Mouse (Mus musculus): Measurements from ENCODE around the gene AI661453. TPM values are rescaled to one million over a fixed set of nuclear protein-coding genes. Genes with fewer than 3 reads are reported as not detected.
A peak's percentile ranks its signal among the peaks of the same experiment; 100 is the strongest.

AI661453 gene
- polyA plus RNA-seq, 1 experiment, result 13.0 TPM

- Histone ChIP-seq H3K4me3 (replicated peaks; ENCODE audit: extremely low read depth, low read depth, low read length) (no peak overlapping the region), H3K4me1 (ENCODE audit: control insufficient read depth, insufficient read depth, low read length) (peaks cover 7% of the 10 kb centered on the region)
- no peak for DNase-seq
- TF ChIP-seq CTCF (IDR thresholded peaks at IDR 0.05; ENCODE audit: insufficient read depth, low read length) (no peak), POLR2A (IDR thresholded peaks at IDR 0.05; ENCODE audit: borderline replicate concordance, extremely low read depth, low read depth, low read length) (no peak)
- WGBS, result 48% methylated on average over 9 of the region's 9 CpGs
Measured at GRCm38 (mm10) chr17:47440359-47440890, 4.0 kb downstream of the AI661453 start.

DNA sequence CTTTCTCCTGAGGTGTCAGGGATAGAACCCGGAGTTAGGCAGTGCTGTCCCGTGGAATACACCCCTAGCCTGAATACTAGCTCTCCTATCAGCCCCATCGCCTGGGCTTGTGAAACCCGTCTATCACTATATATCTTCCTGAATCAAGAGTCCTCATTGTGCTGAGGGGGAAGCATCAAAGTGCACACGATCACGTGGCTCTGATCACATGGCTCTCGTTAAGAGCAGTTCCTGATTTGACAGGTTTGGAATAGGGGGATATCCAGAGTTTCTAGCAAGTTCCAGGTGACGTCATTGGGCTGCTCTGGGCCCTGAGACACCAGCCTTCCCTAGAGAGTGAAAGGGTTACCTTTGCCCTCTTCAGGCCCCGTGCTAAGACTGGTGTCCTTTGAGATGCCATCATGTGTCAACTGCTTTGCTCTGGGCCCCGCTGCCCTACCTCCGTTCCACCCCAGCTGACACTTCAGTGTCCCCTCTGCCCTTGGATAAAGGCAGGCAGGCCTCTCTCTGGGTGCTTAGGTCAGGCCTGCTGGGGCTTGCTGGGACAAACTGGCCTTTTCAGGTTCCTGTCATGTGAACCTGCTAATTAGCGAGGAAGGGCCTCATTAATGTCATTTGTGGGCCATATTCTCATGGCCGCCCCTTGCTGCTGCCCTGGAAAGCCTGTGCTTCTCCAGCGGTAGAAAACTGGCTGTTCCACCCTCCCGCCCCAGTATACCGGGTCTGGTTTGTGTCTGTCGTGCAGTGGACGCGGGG, 5.1 kb downstream of the AI661453 start:
- WGBS, result 72% methylated on average over 19 of the region's 19 CpGs
- H3K4me1 ChIP-seq (ENCODE audit: control insufficient read depth, insufficient read depth, low read length), result peaks cover 9% of the 10 kb centered on the region
- DNase-seq, result no peak
- no peak overlapping the region for H3K4me3 ChIP-seq (replicated peaks; ENCODE audit: extremely low read depth, low read depth, low read length)
- no peak for TF ChIP-seq POLR2A (IDR thresholded peaks at IDR 0.05; ENCODE audit: borderline replicate concordance, extremely low read depth, low read depth, low read length)
- TF ChIP-seq CTCF (IDR thresholded peaks at IDR 0.05; ENCODE audit: insufficient read depth, low read length), result no peak

GRCm38 (mm10) chr17:47442271-47442670, 5.9 kb downstream of the AI661453 start:
- H3K4me1 ChIP-seq (ENCODE audit: control insufficient read depth, insufficient read depth, low read length), result peaks cover 9% of the 10 kb centered on the region
- WGBS, result 67% methylated on average over 3 of the region's 3 CpGs
- no peak for DNase-seq
- H3K4me3 ChIP-seq (replicated peaks; ENCODE audit: extremely low read depth, low read depth, low read length), result no peak overlapping the region
- TF ChIP-seq CTCF (IDR thresholded peaks at IDR 0.05; ENCODE audit: insufficient read depth, low read length) (peak; percentile 2; the same call in 1 of the 2 replicates), POLR2A (IDR thresholded peaks at IDR 0.05; ENCODE audit: borderline replicate concordance, extremely low read depth, low read depth, low read length) (no peak)

GRCm38 (mm10) chr17:47444113-47444512, 7.7 kb downstream of the AI661453 start:
- 55% methylated on average over 6 of the region's 6 CpGs for WGBS
- H3K4me1 ChIP-seq (ENCODE audit: control insufficient read depth, insufficient read depth, low read length), result peaks cover 8% of the 10 kb centered on the region

DNA sequence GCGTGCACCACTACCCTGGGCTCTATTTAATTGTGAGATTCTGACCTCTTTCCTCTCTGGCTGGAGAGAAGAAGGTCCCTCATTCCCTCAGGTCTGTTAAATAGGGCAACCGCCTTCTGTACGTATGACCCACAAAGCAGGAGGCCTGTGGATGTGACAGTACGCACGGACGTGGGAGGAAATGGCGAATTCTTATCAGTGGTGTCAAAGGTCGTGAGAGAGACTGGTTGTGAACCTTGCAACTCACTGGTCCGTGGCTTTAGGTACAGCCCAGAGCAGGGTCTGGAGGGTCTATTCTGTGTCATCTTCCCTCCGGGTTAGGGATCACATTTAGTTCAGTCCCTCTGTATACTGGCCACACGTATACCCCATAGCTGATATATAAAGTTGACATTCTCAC, 9.1 kb downstream of the AI661453 start:
- peaks cover 2% of the 10 kb centered on the region for H3K4me1 ChIP-seq (ENCODE audit: control insufficient read depth, insufficient read depth, low read length)
- DNase-seq, result no peak
- H3K4me3 ChIP-seq (replicated peaks; ENCODE audit: extremely low read depth, low read depth, low read length), result no peak overlapping the region
- WGBS, result 75% methylated on average over 11 of the region's 11 CpGs
- TF ChIP-seq CTCF (IDR thresholded peaks at IDR 0.05; ENCODE audit: insufficient read depth, low read length), result no peak
- TF ChIP-seq POLR2A (IDR thresholded peaks at IDR 0.05; ENCODE audit: borderline replicate concordance, extremely low read depth, low read depth, low read length), result no peak

More at GRCm38 (mm10) chr17:47444113-47444512, 7.7 kb downstream of the AI661453 start:
- no peak for DNase-seq
- H3K4me3 ChIP-seq (replicated peaks; ENCODE audit: extremely low read depth, low read depth, low read length), result no peak overlapping the region
- no peak for TF ChIP-seq POLR2A (IDR thresholded peaks at IDR 0.05; ENCODE audit: borderline replicate concordance, extremely low read depth, low read depth, low read length)

DNA sequence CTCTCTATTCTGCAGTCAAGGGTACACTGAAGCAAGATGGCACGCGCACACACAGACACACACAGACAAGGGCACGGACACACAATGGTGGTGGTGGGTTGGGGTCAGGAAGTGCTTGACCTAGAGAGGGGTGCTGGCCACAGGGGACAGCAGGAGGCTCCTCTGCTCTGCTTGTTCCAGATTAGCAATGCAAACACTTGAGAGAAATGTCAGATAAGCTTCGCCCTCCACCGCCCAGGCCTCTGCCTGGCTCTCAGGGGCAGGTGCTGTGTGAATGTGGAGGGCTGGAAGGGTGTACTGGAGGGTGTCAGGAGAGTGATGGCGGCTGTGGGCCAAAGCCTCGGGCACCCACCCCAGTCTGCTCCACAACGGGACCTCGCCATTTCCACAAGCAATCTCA, 9.6 kb downstream of the AI661453 start:
- H3K4me3 ChIP-seq (replicated peaks; ENCODE audit: extremely low read depth, low read depth, low read length), result no peak overlapping the region
- WGBS, result 60% methylated on average over 9 of the region's 9 CpGs
- H3K4me1 ChIP-seq (ENCODE audit: control insufficient read depth, insufficient read depth, low read length), result peaks cover 2% of the 10 kb centered on the region
- DNase-seq, result no peak
- TF ChIP-seq POLR2A (IDR thresholded peaks at IDR 0.05; ENCODE audit: borderline replicate concordance, extremely low read depth, low read depth, low read length) (no peak), CTCF (IDR thresholded peaks at IDR 0.05; ENCODE audit: insufficient read depth, low read length) (no peak)

DNA sequence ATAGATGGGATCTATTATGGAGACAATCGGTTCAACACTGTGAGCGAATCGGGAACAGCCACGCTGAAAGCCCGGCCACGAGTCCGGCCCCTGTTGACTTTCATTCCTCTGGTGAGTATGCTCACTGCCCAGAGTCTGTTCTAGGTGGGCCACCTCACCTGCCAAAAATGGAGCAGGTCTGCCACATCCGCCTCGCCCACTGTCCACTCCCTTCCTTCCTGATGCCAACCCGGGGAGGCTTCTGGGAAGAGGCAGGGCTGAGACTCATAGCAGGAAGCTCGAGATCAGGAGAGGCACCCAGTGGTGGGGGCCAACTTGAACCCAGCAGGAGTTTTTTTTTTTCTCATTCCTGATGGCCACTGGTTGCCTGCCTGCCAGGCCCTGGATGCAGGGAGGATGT, 10.1 kb downstream of the AI661453 start:
- no peak for DNase-seq
- peaks cover 2% of the 10 kb centered on the region for H3K4me1 ChIP-seq (ENCODE audit: control insufficient read depth, insufficient read depth, low read length)
- H3K4me3 ChIP-seq (replicated peaks; ENCODE audit: extremely low read depth, low read depth, low read length), result no peak overlapping the region
- TF ChIP-seq POLR2A (IDR thresholded peaks at IDR 0.05; ENCODE audit: borderline replicate concordance, extremely low read depth, low read depth, low read length) (no peak), CTCF (IDR thresholded peaks at IDR 0.05; ENCODE audit: insufficient read depth, low read length) (no peak)
- 70% methylated on average over 11 of the region's 11 CpGs for WGBS

DNA sequence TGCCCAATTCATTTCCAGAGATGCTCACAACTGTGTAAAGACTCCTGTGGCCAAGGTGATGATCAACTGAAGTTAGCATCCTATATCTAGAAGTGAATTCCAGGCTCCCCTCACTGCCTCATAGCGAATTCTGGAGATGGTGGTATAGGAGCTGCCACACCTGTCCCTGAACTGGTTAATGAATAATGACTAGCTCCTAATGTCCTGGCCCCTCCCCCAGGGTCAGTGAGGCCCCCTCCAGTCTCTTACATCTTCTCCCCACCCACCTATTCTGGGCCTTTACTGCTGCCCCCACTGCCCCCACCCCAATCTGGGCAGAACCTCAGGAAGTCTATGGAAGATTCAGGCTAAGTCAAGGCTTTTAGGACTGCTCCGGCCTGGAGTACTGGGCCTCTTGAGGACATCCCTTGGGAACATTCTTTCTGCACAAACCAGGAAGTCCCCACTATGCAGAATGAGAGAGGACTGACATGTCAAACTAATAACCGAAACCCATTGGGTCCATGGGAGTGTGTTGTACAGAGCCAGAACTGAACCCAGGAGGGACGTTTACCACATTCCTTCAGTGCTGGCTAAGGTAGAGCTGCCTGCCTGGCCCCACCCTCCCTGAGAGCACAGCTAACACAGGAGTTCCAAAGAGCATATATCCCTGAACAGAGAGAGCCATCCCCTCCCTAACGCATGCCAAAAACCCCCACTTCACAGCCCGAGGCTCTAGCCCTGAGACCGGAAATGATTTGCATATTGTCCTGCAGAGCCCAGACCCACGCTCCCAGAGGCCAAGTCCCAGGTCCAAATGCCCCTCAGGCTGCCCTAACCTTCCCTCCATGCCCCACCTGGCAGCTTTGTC, 12.3 kb downstream of the AI661453 start:
- Histone ChIP-seq H3K4me1 (ENCODE audit: control insufficient read depth, insufficient read depth, low read length) (peaks cover 2% of the 10 kb centered on the region; the same call in 1 of the 2 replicates), H3K4me3 (replicated peaks; ENCODE audit: extremely low read depth, low read depth, low read length) (no peak overlapping the region)
- WGBS, result 38% methylated on average over 8 of the region's 8 CpGs
- TF ChIP-seq POLR2A (IDR thresholded peaks at IDR 0.05; ENCODE audit: borderline replicate concordance, extremely low read depth, low read depth, low read length) (no peak), CTCF (IDR thresholded peaks at IDR 0.05; ENCODE audit: insufficient read depth, low read length) (no peak)
- DNase-seq, result no peak

DNA sequence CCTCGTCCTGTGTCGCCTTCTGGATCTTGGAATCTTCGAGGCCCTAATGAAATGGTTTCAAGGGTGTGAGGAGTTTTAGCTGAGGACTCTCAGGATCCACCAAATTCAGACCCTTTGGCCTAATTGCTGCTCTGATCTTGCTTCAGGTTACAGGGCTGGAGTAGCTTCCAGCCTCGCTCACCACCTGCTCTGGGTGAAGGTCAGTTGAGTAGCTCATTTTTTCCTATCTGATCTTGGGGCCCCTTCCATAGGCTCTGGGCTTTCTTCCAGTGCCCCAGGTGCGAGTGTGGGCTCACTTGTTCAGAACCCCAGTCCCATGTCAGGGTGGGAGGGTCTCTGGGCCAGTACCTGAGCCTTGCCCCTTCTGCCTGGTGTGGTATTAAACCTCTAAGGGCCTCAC, 13.0 kb downstream of the AI661453 start:
- 68% methylated on average over 5 of the region's 5 CpGs for WGBS
- DNase-seq, result no peak
- no peak for TF ChIP-seq CTCF (IDR thresholded peaks at IDR 0.05; ENCODE audit: insufficient read depth, low read length)
- TF ChIP-seq POLR2A (IDR thresholded peaks at IDR 0.05; ENCODE audit: borderline replicate concordance, extremely low read depth, low read depth, low read length), result no peak
- peaks cover 2% of the 10 kb centered on the region; the same call in 1 of the 2 replicates for H3K4me1 ChIP-seq (ENCODE audit: control insufficient read depth, insufficient read depth, low read length)
- H3K4me3 ChIP-seq (replicated peaks; ENCODE audit: extremely low read depth, low read depth, low read length), result no peak overlapping the region

Data from lung, adult 2 months (tissue).